Mouse (Mus musculus): ENCODE results near the gene Olfr1393. TPM values are rescaled to one million over a fixed set of nuclear protein-coding genes. Genes with fewer than 3 reads are reported as not detected.
"Not testable (repeated sequence)": the region's sequence is repeated elsewhere in the genome, so short reads cannot be mapped to it uniquely, and the experiment has no call there.

Gene Olfr1393
- polyA plus RNA-seq, 1 experiment from 2014 or later = not detected

- WGBS (ENCODE audit: insufficient replicate concordance) = 73% methylated on average over 5 of the region's 5 CpGs
- H3K4me3 ChIP-seq (ENCODE audit: low read depth, low read length); H3K27me3 ChIP-seq (ENCODE audit: control insufficient read depth, insufficient read depth, low read length); H3K9ac ChIP-seq (ENCODE audit: low read depth, low read length); H3K27ac ChIP-seq (ENCODE audit: low read depth, low read length); ATAC-seq (replicated peaks; ENCODE audit: insufficient number of reproducible peaks, low FRiP score, low TSS enrichment); H3K4me2 ChIP-seq; H3K36me3 ChIP-seq (ENCODE audit: control insufficient read depth, insufficient read depth, low read length); H3K9me3 ChIP-seq (replicated peaks; ENCODE audit: control insufficient read depth, low read length); H3K4me1 ChIP-seq (ENCODE audit: control insufficient read depth, insufficient read depth, low read length): not testable (repeated sequence)
Measured at GRCm38 (mm10) chr11:49308547-49308946, 30.4 kb downstream of the Olfr1393 start.

DNA sequence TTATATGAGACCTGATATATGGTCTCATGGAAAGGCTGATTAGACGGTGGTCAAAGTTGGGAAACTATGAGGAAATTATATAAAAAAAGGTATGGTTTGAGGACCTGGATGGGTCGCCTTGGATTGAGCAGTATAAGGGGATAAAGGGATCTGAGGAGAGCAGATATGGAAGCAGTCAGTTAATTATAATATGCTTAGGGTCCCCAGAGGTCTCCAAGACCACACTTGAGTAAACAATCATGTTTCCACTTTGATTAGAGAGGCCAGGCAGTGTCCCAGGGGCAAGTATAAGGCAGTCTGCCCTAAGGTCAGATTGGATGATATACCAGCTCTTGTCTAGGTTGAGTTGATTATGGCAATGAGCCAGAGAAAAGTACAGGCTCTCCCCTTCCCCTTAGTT lies 44.3 kb downstream of the Olfr1393 start, which contains the start of gene Olfr1391:
TSS of gene Olfr1391 (plus strand) at position 301 of the 400 bp plus-strand sequence.
- WGBS (ENCODE audit: insufficient replicate concordance) = 76% methylated on average over 2 of the region's 2 CpGs
- Histone ChIP-seq H3K9ac (ENCODE audit: low read depth, low read length) (no peak within 1 kb of the TSS), H3K4me1 (ENCODE audit: control insufficient read depth, insufficient read depth, low read length) (no peaks in the 10 kb centered on the region), H3K4me3 (ENCODE audit: low read depth, low read length) (no peak within 1 kb of the TSS), H3K36me3 (ENCODE audit: control insufficient read depth, insufficient read depth, low read length) (no peaks in the 10 kb centered on the region), H3K27me3 (ENCODE audit: control insufficient read depth, insufficient read depth, low read length) (no peaks in the 10 kb centered on the region), H3K4me2 (no peak within 1 kb of the TSS), H3K9me3 (replicated peaks; ENCODE audit: control insufficient read depth, low read length) (no peaks in the 10 kb centered on the region), H3K27ac (ENCODE audit: low read depth, low read length) (no peak within 1 kb of the TSS)
- no peak for ATAC-seq (replicated peaks; ENCODE audit: insufficient number of reproducible peaks, low FRiP score, low TSS enrichment)

GRCm38 (mm10) chr11:49326726-49327125 lies 48.6 kb downstream of the Olfr1393 start:
- WGBS (ENCODE audit: insufficient replicate concordance) = 78% methylated on average over 3 of the region's 3 CpGs
- ATAC-seq (replicated peaks; ENCODE audit: insufficient number of reproducible peaks, low FRiP score, low TSS enrichment) = no peak

GRCm38 (mm10) chr11:49329686-49330085 lies 51.6 kb downstream of the Olfr1393 start:
- Histone ChIP-seq H3K4me3 (ENCODE audit: low read depth, low read length) (no peak overlapping the region), H3K36me3 (ENCODE audit: control insufficient read depth, insufficient read depth, low read length) (no peaks in the 10 kb centered on the region), H3K27me3 (ENCODE audit: control insufficient read depth, insufficient read depth, low read length) (no peaks in the 10 kb centered on the region), H3K4me1 (ENCODE audit: control insufficient read depth, insufficient read depth, low read length) (no peaks in the 10 kb centered on the region), H3K4me2 (no peak overlapping the region), H3K27ac (ENCODE audit: low read depth, low read length) (no peak overlapping the region), H3K9me3 (replicated peaks; ENCODE audit: control insufficient read depth, low read length) (no peaks in the 10 kb centered on the region), H3K9ac (ENCODE audit: low read depth, low read length) (no peak overlapping the region)
- 70% methylated on average over 1 of the region's 1 CpGs for WGBS (ENCODE audit: insufficient replicate concordance)
- no peak for ATAC-seq (replicated peaks; ENCODE audit: insufficient number of reproducible peaks, low FRiP score, low TSS enrichment)

More at GRCm38 (mm10) chr11:49326726-49327125, 48.6 kb downstream of the Olfr1393 start:
- Histone ChIP-seq H3K9ac (ENCODE audit: low read depth, low read length) (no peak overlapping the region), H3K27ac (ENCODE audit: low read depth, low read length) (no peak overlapping the region), H3K4me1 (ENCODE audit: control insufficient read depth, insufficient read depth, low read length) (no peaks in the 10 kb centered on the region), H3K4me3 (ENCODE audit: low read depth, low read length) (no peak overlapping the region), H3K27me3 (ENCODE audit: control insufficient read depth, insufficient read depth, low read length) (no peaks in the 10 kb centered on the region), H3K36me3 (ENCODE audit: control insufficient read depth, insufficient read depth, low read length) (no peaks in the 10 kb centered on the region), H3K9me3 (replicated peaks; ENCODE audit: control insufficient read depth, low read length) (no peaks in the 10 kb centered on the region), H3K4me2 (no peak overlapping the region)

Other genes starting within 250 kb of the Olfr1393 start
- gene 9930111J21Rik2, start 227.1 kb upstream of the Olfr1393 start, polyA plus RNA-seq (2014; fragmentation: Nextera tagmentation; extraction: Ambion mirVana) = not detected in 2 replicates
- gene Tgtp2, start 214.1 kb upstream of the Olfr1393 start, polyA plus RNA-seq (2014; fragmentation: Nextera tagmentation; extraction: Ambion mirVana) = not detected in 2 replicates
- 0.58 and 0.96 TPM in 2 replicates for gene Ifi47, start 201.7 kb upstream of the Olfr1393 start, polyA plus RNA-seq (2014; fragmentation: Nextera tagmentation; extraction: Ambion mirVana)
- not detected in 2 replicates for gene Olfr1396, start 163.4 kb upstream of the Olfr1393 start, polyA plus RNA-seq (2014; fragmentation: Nextera tagmentation; extraction: Ambion mirVana)
- gene Olfr1395, start 136.0 kb upstream of the Olfr1393 start, polyA plus RNA-seq (2014; fragmentation: Nextera tagmentation; extraction: Ambion mirVana) = not detected in 2 replicates
- not detected in 2 replicates for gene Olfr1394, start 123.9 kb upstream of the Olfr1393 start, polyA plus RNA-seq (2014; fragmentation: Nextera tagmentation; extraction: Ambion mirVana)
- 0.39 and 0.49 TPM in 2 replicates for gene Btnl9, start 91.1 kb upstream of the Olfr1393 start, polyA plus RNA-seq (2014; fragmentation: Nextera tagmentation; extraction: Ambion mirVana)
- gene Zfp62, start 75.0 kb upstream of the Olfr1393 start, polyA plus RNA-seq (2014; fragmentation: Nextera tagmentation; extraction: Ambion mirVana) = 33.9 and 36.8 TPM in 2 replicates
- gene Mgat1, start 34.1 kb upstream of the Olfr1393 start, polyA plus RNA-seq (2014; fragmentation: Nextera tagmentation; extraction: Ambion mirVana) = 32.9 and 39.1 TPM in 2 replicates
- gene Olfr1392, start 7.0 kb downstream of the Olfr1393 start, polyA plus RNA-seq (2014; fragmentation: Nextera tagmentation; extraction: Ambion mirVana) = not detected in 2 replicates
- gene Olfr10, start 26.4 kb downstream of the Olfr1393 start, polyA plus RNA-seq (2014; fragmentation: Nextera tagmentation; extraction: Ambion mirVana) = not detected in 2 replicates
- not detected in 2 replicates for gene Olfr1391, start 44.4 kb downstream of the Olfr1393 start, polyA plus RNA-seq (2014; fragmentation: Nextera tagmentation; extraction: Ambion mirVana)
- gene Olfr1390, start 56.9 kb downstream of the Olfr1393 start, polyA plus RNA-seq (2014; fragmentation: Nextera tagmentation; extraction: Ambion mirVana) = not detected in 2 replicates
- gene Olfr1389, start 144.8 kb downstream of the Olfr1393 start, polyA plus RNA-seq (2014; fragmentation: Nextera tagmentation; extraction: Ambion mirVana) = not detected in 2 replicates
- gene Olfr1388, start 158.3 kb downstream of the Olfr1393 start, polyA plus RNA-seq (2014; fragmentation: Nextera tagmentation; extraction: Ambion mirVana) = 0.07 TPM in 1 of 2 replicates, not detected in the other
- not detected in 2 replicates for gene Olfr1387, start 177.0 kb downstream of the Olfr1393 start, polyA plus RNA-seq (2014; fragmentation: Nextera tagmentation; extraction: Ambion mirVana)
- not detected in 2 replicates for gene Olfr1386, start 186.7 kb downstream of the Olfr1393 start, polyA plus RNA-seq (2014; fragmentation: Nextera tagmentation; extraction: Ambion mirVana)
- gene Olfr1385, start 210.8 kb downstream of the Olfr1393 start, polyA plus RNA-seq (2014; fragmentation: Nextera tagmentation; extraction: Ambion mirVana) = not detected in 2 replicates
- not detected in 2 replicates for gene Olfr1384, start 228.4 kb downstream of the Olfr1393 start, polyA plus RNA-seq (2014; fragmentation: Nextera tagmentation; extraction: Ambion mirVana)
- gene Olfr1383, start 241.3 kb downstream of the Olfr1393 start, polyA plus RNA-seq (2014; fragmentation: Nextera tagmentation; extraction: Ambion mirVana) = not detected in 2 replicates
- not detected in 2 replicates for gene Olfr1382, start 249.9 kb downstream of the Olfr1393 start, polyA plus RNA-seq (2014; fragmentation: Nextera tagmentation; extraction: Ambion mirVana)

Measured in heart, embryonic 11.5 days (tissue).